22 mouse cellular contexts compared by ENCODE assay signal in the genomic region with DNA sequence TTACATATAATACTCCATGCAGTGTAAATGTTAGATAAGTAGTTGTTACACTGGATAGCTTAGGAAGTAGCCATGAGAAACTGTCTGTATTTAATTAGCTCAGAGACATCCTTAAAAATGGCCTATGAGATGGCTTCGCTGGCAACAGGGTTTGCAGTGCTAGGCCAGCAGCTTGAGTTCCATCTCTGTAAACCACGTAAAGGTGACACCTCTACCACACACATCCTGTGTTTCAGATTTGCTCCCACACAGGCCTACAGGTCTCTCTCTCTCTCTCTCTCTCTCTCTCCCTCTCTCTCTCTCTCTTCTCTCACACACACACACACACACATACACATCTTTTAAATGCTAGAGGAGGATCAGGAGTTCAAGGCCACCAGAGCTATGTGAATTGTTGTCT. TPM values are rescaled to one million over a fixed set of nuclear protein-coding genes. Genes with fewer than 3 reads are reported as not detected.
DNase-seq lines count a peak whose midpoint lies in the region; ATAC-seq lines count a peak whose summit lies in the region.
"Had no signal": no experiment of that assay in that cellular context is flagged by ENCODE, and none has a peak within 500 bp of the region (broad histone marks: within the 10 kb centered on the region; RNA-seq: fewer than 3 reads in every experiment).

No protein-coding gene starts in this region.

- ATAC-seq in inflammation-experienced regulatory T-cells, adult 6 months: peak; percentile 41
- ATAC-seq: forebrain, embryonic 13.5 days; forebrain, embryonic 16.5 days; hindbrain, postnatal 0 days; intestine, embryonic 15.5 days had no signal

- peak; percentile 42 for DNase-seq in CD4-positive helper T cell, adult 2 months (ENCODE audit: low read depth, low spot score)
- peak; percentile 19 for DNase-seq in T-cell, adult 2 months (ENCODE audit: low spot score)
- peak; percentile 44 to 64 for DNase-seq in natural killer cell, adult 2 months (ENCODE audit: low spot score in 2 of 2)
- no peak for DNase-seq in right cerebral cortex, postnatal 25 days
- DNase-seq in neural tube, embryonic 10.5 days (ENCODE audit: extremely low spot score, low spot score): no peak
- no peak for DNase-seq in thymus, postnatal 0 days (ENCODE audit: low spot score)
- DNase-seq: adrenal gland, postnatal 10 days; B cell, adult 2 months; cerebellum, adult 2 months; cerebellum, adult 9-11 months; cerebellum, postnatal 25 days; embryo, embryonic 11 days; gastrocnemius, postnatal 10 days; gastrocnemius, postnatal 36 days; heart, adult 2 months; heart, postnatal 14 days; heart, postnatal 4 days had no signal

RNA-seq across cellular contexts. Expression of gene Klf4, which starts 32.1 kb away (rescaled TPM):
- polyA plus RNA-seq in inflammation-experienced regulatory T-cells, adult 6 months (2017; shearing (Covaris generic)): 1 to 10 TPM in 2 of 3 experiments, under 1 TPM in 1; 0.35 to 2.2 (median 1.5) TPM
- 3.0 and 3.4 TPM in 2 replicates for polyA plus RNA-seq in thymus, postnatal 0 days (2015; fragmentation: Nextera tagmentation; extraction: Ambion mirVana)

Comparison
In these comparisons a context has a peak if more than half of its experiments do, and no peak if none do; other contexts are left out.
1. DNase-seq: peak in CD4-positive helper T cell, adult 2 months (single experiment), T-cell, adult 2 months (single experiment) and natural killer cell, adult 2 months (2 of 2); none in right cerebral cortex, postnatal 25 days (single experiment), neural tube, embryonic 10.5 days (single experiment) and thymus, postnatal 0 days (single experiment).